Mouse (Mus musculus) bone marrow macrophage, adult 2 months (primary cell): ENCODE measurements at regions not wholly inside any gene's neighbourhood (a gene's known extent, or its start where the extent isn't known, plus 50 kb on each side); places are given as distances from the start of the nearest gene placed in this dataset.

Experiments used
- H3K27ac ChIP-seq: 2 replicates; pipeline ENCODE4 v1.5.1; 2012; ENCODE audit warnings: low read depth, low read length; ENCODE audit not compliant: insufficient read depth
- H3K4me1 ChIP-seq: 2 replicates; pipeline ENCODE4 v1.6.1; 2012; ENCODE audit warnings: low read length; ENCODE audit not compliant: control insufficient read depth, insufficient read depth
- H3K4me3 ChIP-seq: 2 replicates; pipeline ENCODE4 v1.5.1; 2012; ENCODE audit warnings: mild to moderate bottlenecking, low read length, moderate library complexity; ENCODE audit not compliant: insufficient read depth
- CTCF ChIP-seq: IDR thresholded peaks from 2 replicates; pipeline ENCODE4 v1.5.1; 2012; ENCODE audit warnings: low read depth, mild to moderate bottlenecking, low read length, moderate library complexity
- POLR2A ChIP-seq: IDR thresholded peaks from 2 replicates; pipeline ENCODE4 v1.6.1; 2012; ENCODE audit warnings: mild to moderate bottlenecking, low read depth, low read length, borderline replicate concordance

DNA sequence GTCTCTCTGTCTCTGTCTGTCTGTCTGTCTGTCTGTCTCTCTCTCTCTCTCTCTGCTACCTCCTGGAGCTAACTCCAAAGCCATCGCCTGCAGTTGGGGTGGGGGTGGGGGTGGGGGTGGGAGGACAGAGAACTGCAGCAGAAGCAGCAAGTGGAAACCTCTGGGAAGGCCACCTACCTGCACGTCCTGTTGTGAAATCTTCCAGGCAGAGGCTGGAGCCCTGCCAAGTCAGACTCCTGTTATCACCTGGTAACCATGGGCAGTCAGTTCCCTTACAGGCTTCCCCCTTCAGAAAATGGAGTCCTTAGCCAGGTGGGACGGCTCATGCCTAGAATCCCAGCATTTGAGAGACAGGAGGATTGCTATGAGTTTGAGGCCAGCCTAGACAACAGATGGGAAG, 361.8 kb downstream of the Bcor start:
- Histone ChIP-seq H3K4me3 (no peak overlapping the region), H3K27ac (no peak overlapping the region), H3K4me1 (peaks cover 9% of the 10 kb centered on the region)
- TF ChIP-seq POLR2A (no peak), CTCF (no peak)

- Histone ChIP-seq H3K4me3 (no peak overlapping the region), H3K4me1 (peaks cover 9% of the 10 kb centered on the region), H3K27ac (no peak overlapping the region)
- TF ChIP-seq CTCF (no peak), POLR2A (no peak)
These were observed 359.7 kb downstream of the Bcor start for GRCm38 (mm10) chrX:11800400-11800941.

GRCm38 (mm10) chrX:11801208-11801607, 358.9 kb downstream of the Bcor start:
- Histone ChIP-seq H3K4me1 (peaks cover 9% of the 10 kb centered on the region), H3K4me3 (no peak overlapping the region), H3K27ac (no peak overlapping the region)
- no peak for TF ChIP-seq POLR2A
- TF ChIP-seq CTCF = peak; percentile 34; the same call in 1 of the 2 replicates

- H3K4me3 ChIP-seq = no peak overlapping the region
- H3K4me1 ChIP-seq = peaks cover 9% of the 10 kb centered on the region
- no peak overlapping the region for H3K27ac ChIP-seq
- no peak for TF ChIP-seq POLR2A
- TF ChIP-seq CTCF = no peak
These were observed 358.5 kb downstream of the Bcor start for GRCm38 (mm10) chrX:11801621-11802020.

DNA sequence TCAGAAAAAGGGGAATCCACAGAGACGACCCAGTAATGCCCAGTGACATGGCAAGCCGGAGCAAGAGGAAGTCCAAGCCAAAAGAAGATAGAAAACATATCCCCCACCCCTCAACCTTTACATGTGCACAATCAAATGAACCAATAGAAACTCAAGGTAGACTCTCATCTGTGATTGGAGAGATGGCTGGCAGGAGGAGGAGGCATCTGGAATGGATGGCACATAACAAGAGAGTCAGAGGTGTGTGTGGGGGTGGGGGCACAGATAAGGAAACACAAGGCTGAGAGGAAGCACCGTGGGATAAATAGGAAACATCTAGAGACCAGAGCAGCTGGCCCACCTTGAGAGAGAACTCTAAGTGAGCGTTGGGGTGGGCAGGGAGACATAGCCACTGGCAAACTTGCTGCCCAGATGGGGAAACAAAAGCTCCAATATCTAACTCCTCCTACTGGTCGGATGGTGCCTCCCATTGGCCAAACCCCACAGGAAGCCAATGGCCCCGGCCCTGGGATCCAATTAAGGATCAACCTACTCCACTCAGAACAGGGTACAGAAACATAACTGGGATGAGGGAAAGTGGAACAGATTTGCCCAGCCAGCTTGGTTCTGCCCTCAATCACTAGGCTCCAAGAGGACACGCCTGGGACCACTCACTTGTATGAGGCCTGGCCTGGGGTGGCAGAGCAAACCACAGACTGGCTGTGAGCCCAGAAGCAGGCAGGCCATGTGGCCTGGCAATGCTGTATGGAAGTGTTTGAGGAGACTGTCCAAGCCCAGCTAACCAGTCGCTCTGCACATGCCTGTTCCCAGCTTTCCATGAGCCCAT, 357.9 kb downstream of the Bcor start:
- Histone ChIP-seq H3K4me1 (peaks cover 9% of the 10 kb centered on the region), H3K4me3 (no peak overlapping the region), H3K27ac (no peak overlapping the region)
- no peak for TF ChIP-seq POLR2A
- TF ChIP-seq CTCF = no peak

DNA sequence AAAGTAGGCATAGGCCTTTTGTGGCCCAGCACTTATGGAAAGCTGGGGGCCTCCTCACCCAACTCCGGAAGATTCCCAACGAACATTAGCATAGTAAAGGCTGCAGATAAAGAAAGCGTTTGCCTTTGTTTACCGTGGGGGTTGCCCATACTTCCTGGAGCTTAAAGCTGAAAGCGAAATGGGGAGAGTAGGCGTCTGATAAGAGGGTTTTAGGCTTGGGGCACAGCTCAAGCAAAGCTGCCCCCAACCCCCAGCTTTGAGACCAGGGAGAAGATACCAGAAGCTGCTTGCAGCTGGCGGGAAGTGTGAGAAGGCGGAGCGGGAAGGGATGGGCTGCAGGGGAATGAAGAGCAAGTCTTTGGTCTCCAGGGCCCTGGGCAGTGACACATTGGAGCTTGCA, 356.9 kb downstream of the Bcor start:
- no peak overlapping the region for H3K27ac ChIP-seq
- peaks cover 9% of the 10 kb centered on the region for H3K4me1 ChIP-seq

DNA sequence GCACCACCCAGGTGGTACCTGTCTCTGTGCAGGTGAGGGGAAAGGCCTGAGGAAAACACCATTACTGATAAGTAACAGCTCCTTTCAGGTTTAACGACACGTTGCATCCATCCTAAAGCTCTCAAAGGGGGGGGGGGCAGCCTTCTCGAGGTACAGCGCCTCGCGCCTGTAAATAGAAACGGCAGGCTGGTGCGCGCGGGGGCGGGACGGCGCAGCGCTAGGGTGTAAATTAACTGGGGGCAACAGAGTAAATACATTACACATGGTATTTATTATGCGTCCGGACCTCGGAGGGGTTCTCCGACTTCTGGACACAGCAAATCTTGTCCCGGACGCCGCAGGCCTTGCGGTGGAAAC, 353.3 kb downstream of the Bcor start:
- peak overlapping the region; percentile 52 for H3K4me3 ChIP-seq
- TF ChIP-seq CTCF = no peak
- TF ChIP-seq POLR2A = no peak

More for the DNA sequence above, 356.9 kb downstream of the Bcor start:
- H3K4me3 ChIP-seq = no peak overlapping the region
- no peak for TF ChIP-seq CTCF
- no peak for TF ChIP-seq POLR2A

GRCm38 (mm10) chrX:11807253-11807882, 352.8 kb downstream of the Bcor start:
- peak overlapping the region; percentile 52 for H3K4me3 ChIP-seq
- H3K27ac ChIP-seq = no peak overlapping the region
- H3K4me1 ChIP-seq = peaks cover under 1% of the 10 kb centered on the region
- TF ChIP-seq CTCF (no peak), POLR2A (no peak)

More for the DNA sequence above, 353.3 kb downstream of the Bcor start:
- H3K4me1 ChIP-seq = peaks cover 5% of the 10 kb centered on the region
- no peak overlapping the region for H3K27ac ChIP-seq

GRCm38 (mm10) chrX:11807883-11808262, 352.3 kb downstream of the Bcor start:
- no peak overlapping the region for H3K27ac ChIP-seq
- peak overlapping the region; percentile 52 for H3K4me3 ChIP-seq
- H3K4me1 ChIP-seq = no peaks in the 10 kb centered on the region
- no peak for TF ChIP-seq CTCF
- TF ChIP-seq POLR2A = no peak

DNA sequence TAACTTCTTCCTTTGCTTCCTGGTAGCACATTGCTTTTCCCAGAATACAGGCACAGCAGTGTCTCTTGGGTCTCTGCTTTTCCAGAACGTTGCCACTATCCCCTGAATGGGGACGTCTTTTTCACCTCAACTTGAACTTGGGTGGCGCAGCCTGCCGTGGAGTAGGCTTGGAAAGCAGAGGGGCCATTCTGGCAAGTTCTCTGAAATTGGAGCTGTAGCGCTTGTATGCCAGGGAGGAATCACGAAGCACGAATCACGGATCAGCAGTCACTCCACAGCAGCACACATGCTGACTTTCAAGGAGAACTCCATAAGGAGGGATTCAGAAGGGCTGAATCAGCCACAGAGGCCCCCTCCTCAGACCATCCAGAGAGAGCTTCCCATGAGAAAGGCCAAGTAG, 351.2 kb downstream of the Bcor start:
- TF ChIP-seq POLR2A (no peak), CTCF (no peak)

More for the DNA sequence above, 351.2 kb downstream of the Bcor start:
- no peak overlapping the region for H3K4me3 ChIP-seq
- no peak overlapping the region for H3K27ac ChIP-seq
- no peaks in the 10 kb centered on the region for H3K4me1 ChIP-seq
